Mouse (Mus musculus) gastrocnemius, adult 2 months (tissue): ENCODE results near the gene Eif4g3. TPM values are rescaled to one million over a fixed set of nuclear protein-coding genes. Genes with fewer than 3 reads are reported as not detected.
A peak's percentile ranks its signal among the peaks of the same experiment; 100 is the strongest.

Source experiments
- DNase-seq: peaks from one replicate; pipeline ENCODE4 v3.0.0; 2022
- H3K27ac ChIP-seq: fragments of 200-600 bp; 2 replicates; pipeline ENCODE4 v1.8.1; 2022; ENCODE audit warnings: mild to moderate bottlenecking
- H3K4me3 ChIP-seq: fragments of 200-600 bp; 2 replicates; pipeline ENCODE4 v1.8.1; 2022; ENCODE audit warnings: mild to moderate bottlenecking, moderate library complexity
- CTCF ChIP-seq: fragments of 200-600 bp; IDR thresholded peaks from 2 replicates; pipeline ENCODE4 v1.8.1; 2022; ENCODE audit warnings: antibody characterized with exemption, mild to moderate bottlenecking, moderate library complexity
- intact Hi-C: fragments of 180-260 bp; cut with DNase I; formaldehyde crosslinking; loops from one replicate; pipeline ENCODE4 v1.15.1; 2025
- long read RNA-seq, 2 experiments: library from polyadenylated mRNA; stranded (forward); transcript quantifications; one replicate each; pipeline ENCODE4 v2.0.0; 2021
- total RNA-seq, 2 experiments: library from RNA; stranded (reverse); gene quantifications; 2 replicates each; pipeline ENCODE4 v1.2.3; 2021

Gene Eif4g3
- total RNA-seq, result 100 to 1,000 TPM; 108 to 145 TPM
- long read RNA-seq, experiment 1, full-length matches to known transcripts, result 3 of 71 reads
- long read RNA-seq, experiment 1, partial matches to known transcripts, result 42 of 71 reads
- long read RNA-seq, experiment 1, other reads (novel, unspliced or antisense), result 26 of 71 reads
- long read RNA-seq, experiment 2, full-length matches to known transcripts, result 3 of 99 reads
- long read RNA-seq, experiment 2, partial matches to known transcripts, result 67 of 99 reads
- long read RNA-seq, experiment 2, other reads (novel, unspliced or antisense), result 29 of 99 reads

- H3K27ac ChIP-seq, result peak within 1 kb of the TSS; percentile 97
- DNase-seq, result no peak
- no peak for TF ChIP-seq CTCF
- peak within 1 kb of the TSS; percentile 93 for H3K4me3 ChIP-seq
- intact Hi-C loops, result no loop called here
Observed at GRCm38 (mm10) chr4:137992890-137993289, at the start of gene Eif4g3. TSS of gene Eif4g3 (plus strand) at chr4:137993022.

DNA sequence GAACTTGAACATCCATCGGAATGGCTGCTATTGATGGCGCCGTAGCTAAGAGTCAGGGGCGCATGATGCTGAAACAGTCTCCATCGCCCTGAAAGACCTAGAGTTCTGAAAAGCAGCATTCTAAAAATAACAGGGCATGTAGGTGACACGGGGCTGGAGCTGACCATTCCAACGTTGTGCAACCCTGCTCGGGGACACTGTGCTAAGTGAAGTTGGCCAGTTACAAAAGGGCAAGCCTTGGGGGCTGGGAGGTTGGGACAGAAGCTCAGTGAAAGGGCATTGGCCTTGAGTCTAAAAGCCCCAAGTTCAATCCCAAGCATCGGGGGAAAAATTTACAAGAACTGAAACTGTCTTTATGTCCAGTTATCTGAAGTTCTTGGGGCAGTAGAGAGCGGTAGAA, 49.3 kb upstream of the Eif4g3 start:
- intact Hi-C loops, result loop anchor here (2.0 kb wide), 1 partner anchor 81 kb away; the partner anchor contains the start of gene Ece1
- peak; percentile 88 for DNase-seq
- peak overlapping the region; percentile 3; the same call in 1 of the 2 replicates for H3K4me3 ChIP-seq
- H3K27ac ChIP-seq, result peak overlapping the region; percentile 97
- TF ChIP-seq CTCF, result no peak

GRCm38 (mm10) chr4:137945376-137945775, 47.4 kb upstream of the Eif4g3 start:
- DNase-seq, result no peak
- no peak overlapping the region for H3K4me3 ChIP-seq
- peak; percentile 73 for TF ChIP-seq CTCF
- 0 out of 2 replicates have a peak overlapping the region, but pooled peaks have one; percentile 97 for H3K27ac ChIP-seq
- intact Hi-C loops, result loop anchor here (2.0 to 5.0 kb wide), 2 partner anchors 33 to 89 kb away; no protein-coding TSS in a partner anchor

- DNase-seq, result no peak
- H3K27ac ChIP-seq, result no peak overlapping the region
- TF ChIP-seq CTCF, result no peak
- H3K4me3 ChIP-seq, result no peak overlapping the region
- intact Hi-C loops, result loop anchor here (2.0 to 5.0 kb wide), 2 partner anchors 34 to 96 kb away; no protein-coding TSS in a partner anchor
Observed at GRCm38 (mm10) chr4:137946419-137946818, 46.4 kb upstream of the Eif4g3 start.

DNA sequence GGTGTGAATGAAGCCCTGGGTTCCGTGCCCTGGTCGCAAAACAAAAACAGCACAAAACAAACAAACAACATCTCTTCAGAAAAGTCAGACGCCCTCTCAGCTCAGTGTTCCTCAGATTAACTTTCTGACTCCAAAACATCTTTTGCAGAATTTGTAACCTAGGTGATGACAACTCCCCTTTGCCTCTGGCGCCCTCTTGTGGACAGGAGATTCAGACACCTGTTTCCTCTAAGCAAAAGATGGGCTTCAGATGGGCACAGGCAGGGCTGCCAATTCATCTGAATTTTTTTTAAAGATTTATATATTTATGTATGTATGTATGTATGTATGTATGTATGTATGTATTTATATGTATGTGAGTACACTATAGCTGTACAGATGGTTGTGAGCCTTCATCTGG, 40.0 kb upstream of the Eif4g3 start:
- DNase-seq, result peak; percentile 84
- intact Hi-C loops, result loop anchor here (1.0 to 2.0 kb wide), 2 partner anchors 109 to 222 kb away; no protein-coding TSS in a partner anchor
- Histone ChIP-seq H3K4me3 (no peak overlapping the region), H3K27ac (no peak overlapping the region)
- peak; percentile 91 for TF ChIP-seq CTCF

GRCm38 (mm10) chr4:137954184-137954583, 38.6 kb upstream of the Eif4g3 start:
- DNase-seq, result no peak
- no peak overlapping the region for H3K4me3 ChIP-seq
- peak overlapping the region; percentile 62 for H3K27ac ChIP-seq
- intact Hi-C loops, result no loop called here
- no peak for TF ChIP-seq CTCF

- intact Hi-C loops, result no loop called here
- peak; percentile 80 for DNase-seq
- TF ChIP-seq CTCF, result peak; percentile 57
- peak overlapping the region; percentile 73 for H3K27ac ChIP-seq
- no peak overlapping the region for H3K4me3 ChIP-seq
Observed at GRCm38 (mm10) chr4:137954926-137955396, 37.9 kb upstream of the Eif4g3 start.

DNA sequence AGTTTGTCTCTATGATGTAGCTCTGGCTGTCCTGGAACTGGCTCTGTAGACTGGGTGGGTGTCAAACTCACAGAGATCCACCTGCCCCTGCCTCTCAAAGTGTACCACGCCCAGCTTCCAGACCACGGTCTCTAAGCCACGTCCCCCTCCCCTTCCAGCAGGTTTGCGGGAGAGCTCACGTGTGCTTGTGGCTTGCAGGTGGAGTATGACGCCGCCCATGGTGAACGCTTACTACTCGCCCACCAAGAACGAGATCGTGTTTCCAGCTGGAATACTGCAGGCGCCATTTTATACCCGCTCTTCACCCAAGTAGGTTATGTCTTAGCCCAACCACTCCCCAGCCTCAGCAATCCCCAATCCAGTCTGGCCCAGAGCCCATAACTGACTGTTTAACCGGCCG, 36.6 kb upstream of the Eif4g3 start:
- Histone ChIP-seq H3K27ac (peak overlapping the region; percentile 31; the same call in 1 of the 2 replicates), H3K4me3 (no peak overlapping the region)
- no peak for TF ChIP-seq CTCF
- peak; percentile 21 for DNase-seq
- intact Hi-C loops, result no loop called here

DNA sequence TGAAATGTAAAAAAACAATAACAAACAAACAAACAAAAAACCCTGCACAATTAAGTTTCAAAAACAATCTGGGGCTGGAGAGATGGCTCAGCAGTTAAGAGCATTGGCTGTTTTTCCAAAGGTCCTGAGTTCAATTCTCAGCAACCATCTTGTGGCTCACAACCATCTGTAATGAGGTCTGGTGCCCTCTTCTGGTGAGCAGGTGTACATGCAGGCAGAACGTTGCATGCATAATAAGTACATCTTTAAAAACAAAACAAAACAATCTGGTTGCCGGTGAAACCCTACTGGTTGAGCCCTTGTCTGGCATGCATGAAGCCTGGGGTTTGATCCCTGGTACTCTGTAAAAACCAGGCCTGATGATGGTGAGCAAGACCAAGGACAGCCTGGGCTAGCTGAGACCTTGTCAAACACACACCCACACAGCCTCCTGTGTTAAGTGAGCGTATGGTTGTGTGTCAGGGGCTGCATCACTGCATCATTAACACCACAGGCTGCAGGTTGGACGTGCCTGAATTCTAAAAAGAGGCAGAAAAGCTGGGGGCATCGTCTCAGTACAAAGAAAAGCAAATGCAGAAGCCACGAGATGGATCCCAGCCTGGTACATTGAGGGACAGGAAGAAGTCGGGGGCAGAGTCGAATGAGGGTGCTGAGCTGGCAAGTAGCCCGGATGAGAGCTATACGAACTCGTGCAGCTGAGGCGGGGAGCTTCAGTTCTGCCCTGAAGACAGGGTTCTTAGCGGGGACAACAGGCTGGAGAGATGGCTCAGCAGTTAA, 32.7 kb upstream of the Eif4g3 start:
- intact Hi-C loops, result loop anchor here (10.0 kb wide), 2 partner anchors 145 to 195 kb away; no protein-coding TSS in a partner anchor
- DNase-seq, result no peak
- no peak overlapping the region for H3K4me3 ChIP-seq
- TF ChIP-seq CTCF, result peak; percentile 60
- H3K27ac ChIP-seq, result no peak overlapping the region

DNA sequence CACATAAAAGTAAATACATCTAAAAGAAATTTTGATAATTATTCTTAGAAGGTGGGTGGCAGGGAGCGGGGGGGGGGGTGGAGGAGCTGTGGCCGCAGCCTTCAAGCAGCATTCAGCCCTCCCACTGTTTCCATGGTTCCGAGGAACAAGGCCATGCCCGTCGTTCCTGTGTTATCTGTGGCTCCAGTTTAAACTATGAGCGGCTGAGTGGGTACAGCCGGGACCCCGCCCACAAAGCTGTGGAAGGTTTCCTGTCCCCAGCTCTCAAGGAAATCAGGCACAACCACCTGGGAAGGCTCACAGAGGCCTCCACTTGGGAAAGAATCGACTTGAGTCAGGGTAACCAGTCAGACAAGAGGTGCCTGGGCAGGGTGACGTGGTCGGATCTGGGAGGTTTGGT, 32.1 kb upstream of the Eif4g3 start:
- H3K27ac ChIP-seq, result no peak overlapping the region
- TF ChIP-seq CTCF, result no peak
- no peak overlapping the region for H3K4me3 ChIP-seq
- DNase-seq, result no peak
- intact Hi-C loops, result loop anchor here (10.0 kb wide), 2 partner anchors 144 to 194 kb away; no protein-coding TSS in a partner anchor

DNA sequence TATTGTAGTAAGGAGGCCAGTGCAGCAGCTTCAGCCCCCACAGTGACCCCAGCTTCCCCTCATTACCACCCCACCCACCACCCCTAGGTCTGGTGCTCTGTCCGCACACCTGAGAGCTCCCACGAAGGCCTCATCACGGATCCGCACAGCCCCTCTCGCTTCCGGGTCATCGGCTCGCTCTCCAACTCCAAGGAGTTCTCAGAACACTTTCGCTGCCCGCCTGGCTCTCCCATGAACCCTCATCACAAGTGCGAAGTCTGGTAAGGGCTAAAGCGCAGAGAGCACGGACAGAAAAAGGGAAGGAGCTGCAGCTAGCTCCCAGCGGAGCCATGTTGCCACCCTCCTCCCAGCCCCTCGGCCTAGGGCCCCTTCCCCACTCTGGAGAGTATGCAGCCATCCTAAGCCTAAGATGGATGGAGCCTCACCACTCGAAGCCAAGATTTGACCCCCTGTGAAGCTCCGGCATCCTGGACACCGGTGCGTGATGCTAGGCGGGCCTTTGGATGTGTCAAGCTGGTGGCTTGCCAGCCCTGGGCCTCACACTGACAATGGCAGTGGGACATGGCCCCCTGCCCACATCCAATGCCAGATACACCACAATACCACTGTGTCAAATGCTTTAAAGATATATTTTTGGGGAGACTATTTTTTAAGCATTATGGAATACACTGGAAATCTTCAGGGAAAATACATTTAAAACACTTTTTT, 30.0 kb upstream of the Eif4g3 start:
- TF ChIP-seq CTCF, result no peak
- Histone ChIP-seq H3K27ac (no peak overlapping the region), H3K4me3 (no peak overlapping the region)
- DNase-seq, result no peak
- intact Hi-C loops, result loop anchor here (10.0 kb wide), 2 partner anchors 142 to 192 kb away; no protein-coding TSS in a partner anchor

- intact Hi-C loops, result loop anchor here (10.0 kb wide), 2 partner anchors 141 to 191 kb away; no protein-coding TSS in a partner anchor
- no peak for TF ChIP-seq CTCF
- DNase-seq, result no peak
- Histone ChIP-seq H3K27ac (0 out of 2 replicates have a peak overlapping the region, but pooled peaks have one; percentile 12), H3K4me3 (no peak overlapping the region)
Observed at GRCm38 (mm10) chr4:137963431-137963830, 29.4 kb upstream of the Eif4g3 start.
